Mouse (Mus musculus): ENCODE data around the gene A630001G21Rik. TPM values are rescaled to one million over a fixed set of nuclear protein-coding genes. Genes with fewer than 3 reads are reported as not detected.
A peak's percentile ranks its signal among the peaks of the same experiment; 100 is the strongest.

The A630001G21Rik gene
- total RNA-seq, 2 experiments from 2014 or later, result 0.45 to 1.1 TPM

DNA sequence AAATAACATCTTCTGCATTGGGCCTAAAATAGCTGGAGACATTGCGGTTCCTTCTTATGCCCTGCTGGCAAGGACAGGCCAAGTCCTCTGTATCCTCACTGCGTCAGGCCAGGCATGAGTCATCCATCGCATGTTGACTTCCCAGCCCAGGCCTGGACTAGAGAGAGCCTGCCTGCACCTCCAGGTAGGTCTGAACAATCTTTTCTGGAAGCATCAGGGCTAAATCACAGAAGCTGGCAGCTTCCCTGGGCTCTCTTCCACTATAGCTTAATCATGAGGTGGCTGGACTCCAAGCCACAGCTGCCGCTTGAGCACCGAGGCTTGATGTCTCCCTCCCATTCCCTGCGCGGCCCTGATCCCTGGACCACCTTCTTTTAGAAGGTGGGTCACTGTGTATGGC lies 3.3 kb downstream of the A630001G21Rik start:
- DNase-seq, result peak; percentile 32 to 39
- intact Hi-C loops (cut with DNase I), result no loop called here

DNA sequence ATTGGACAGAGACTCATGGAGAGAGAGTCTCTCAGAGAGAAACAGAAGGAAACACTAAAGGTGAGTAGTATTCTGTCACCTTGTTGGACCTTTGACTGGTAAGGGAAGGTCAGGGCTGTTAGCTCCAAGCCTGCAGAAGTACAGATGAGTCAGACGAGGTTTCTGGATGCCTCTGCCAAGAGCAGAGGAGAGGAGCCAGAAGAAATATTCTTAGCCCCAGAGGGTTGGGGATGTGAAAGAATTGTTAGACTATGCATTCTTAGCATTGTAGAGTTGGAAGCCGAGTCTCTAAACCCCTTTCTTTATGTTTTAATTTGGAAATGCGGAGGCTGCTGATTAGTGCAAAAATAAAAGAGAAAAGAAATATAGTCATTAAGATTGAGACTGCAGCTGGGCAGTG lies 6.5 kb downstream of the A630001G21Rik start:
- DNase-seq, result peak; percentile 25 to 30
- intact Hi-C loops (cut with DNase I), result no loop called here

DNA sequence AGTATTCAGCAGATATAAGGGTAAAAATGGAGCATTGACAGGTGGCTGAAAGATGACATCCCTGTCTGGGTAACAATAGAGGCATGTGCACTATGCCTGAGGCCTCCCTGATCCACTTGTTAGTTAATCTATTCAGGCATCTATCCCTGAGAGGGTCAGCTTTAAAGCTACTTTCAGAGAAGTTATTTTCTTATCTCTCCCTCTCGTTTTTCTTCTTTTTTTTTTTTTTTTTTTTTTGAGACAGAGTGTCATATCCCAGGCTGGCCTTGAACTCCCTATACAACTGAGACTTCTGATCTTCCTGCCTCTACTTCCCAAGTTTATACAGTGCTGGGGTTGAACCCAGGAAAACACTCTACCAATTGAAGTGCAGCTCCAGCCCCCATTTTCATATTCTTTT lies 10.7 kb downstream of the A630001G21Rik start:
- intact Hi-C loops (cut with DNase I), result no loop called here
- no peak for DNase-seq

DNA sequence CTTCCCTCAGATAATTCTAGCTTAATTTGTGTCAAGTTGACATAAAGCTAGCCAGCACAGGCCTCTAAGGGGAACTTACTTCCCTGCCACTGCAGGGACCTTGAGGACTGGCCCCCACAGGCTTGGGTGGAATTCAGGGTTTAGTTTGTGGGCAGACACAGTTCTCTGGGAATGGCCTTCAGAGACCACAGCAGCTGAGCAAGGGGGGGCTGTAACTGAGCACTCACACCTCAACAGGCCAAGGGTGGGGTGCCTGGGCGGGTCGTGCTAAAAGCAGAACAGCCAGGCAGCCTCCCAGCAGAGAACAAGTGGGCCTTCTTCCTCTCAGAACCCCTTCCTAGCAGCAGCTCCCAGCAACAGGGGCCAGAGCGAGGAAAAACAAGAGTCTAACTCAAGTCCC lies 12.3 kb downstream of the A630001G21Rik start:
- DNase-seq, result no peak
- intact Hi-C loops (cut with DNase I), result no loop called here

DNA sequence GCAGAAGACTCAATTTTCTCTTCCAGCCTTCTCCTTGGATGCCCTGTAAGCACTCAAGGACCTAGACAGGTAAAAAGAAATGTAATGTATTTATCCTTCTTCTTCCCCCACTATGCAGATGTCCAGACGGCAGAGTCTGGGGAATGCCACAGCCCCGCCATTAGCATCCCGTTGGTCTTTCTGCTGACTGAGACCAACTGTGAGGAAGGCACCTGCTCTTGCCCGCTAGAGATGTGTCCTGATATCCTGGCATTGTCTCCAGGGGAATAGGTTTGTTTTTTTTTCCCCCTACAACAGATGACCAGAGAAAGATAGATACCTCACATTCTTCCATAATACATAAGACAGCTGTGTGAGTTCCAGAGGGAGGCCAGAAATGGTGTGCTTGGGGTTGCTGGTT lies 14.2 kb downstream of the A630001G21Rik start:
- intact Hi-C loops (cut with DNase I), result no loop called here
- DNase-seq, result no peak

DNA sequence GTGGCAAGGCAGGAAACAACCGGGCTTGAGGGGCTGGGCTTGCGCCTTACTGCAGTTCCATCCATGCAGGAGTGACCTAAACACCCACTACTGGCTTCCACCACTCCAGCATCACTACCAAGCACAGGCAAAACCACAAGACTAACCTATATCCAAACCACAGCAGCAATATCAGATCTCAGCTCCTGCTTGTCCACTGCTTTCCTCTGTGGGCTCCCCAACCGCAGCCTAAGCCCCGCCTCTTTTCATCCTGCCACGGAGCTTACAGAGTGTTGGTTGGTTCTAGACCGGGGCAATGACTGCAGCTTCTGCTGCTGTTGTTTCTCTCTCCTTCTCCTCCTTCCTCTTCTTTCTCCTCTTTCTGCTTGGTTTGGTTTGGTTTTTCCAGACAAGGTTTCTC lies 15.1 kb downstream of the A630001G21Rik start:
- no peak for DNase-seq
- intact Hi-C loops (cut with DNase I), result no loop called here

DNA sequence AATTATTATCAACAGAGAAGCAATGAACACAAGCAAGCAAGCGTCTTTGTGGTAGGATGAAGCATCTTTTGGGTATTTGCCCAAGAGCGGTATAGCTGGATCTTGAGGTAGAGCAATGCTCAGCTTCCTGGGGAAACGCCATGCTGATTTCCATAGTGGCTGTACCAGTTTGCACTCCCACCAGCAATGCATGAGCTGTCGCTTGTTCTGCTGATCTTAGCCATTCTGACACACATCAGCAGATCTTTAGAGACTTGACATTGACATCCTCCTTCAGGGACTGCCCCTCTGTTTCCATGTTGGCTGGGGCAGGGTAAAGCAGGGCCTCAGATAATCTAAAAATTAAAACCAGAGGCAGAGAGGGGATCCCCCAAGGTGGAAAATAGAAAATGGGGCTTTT lies 16.8 kb downstream of the A630001G21Rik start:
- intact Hi-C loops (cut with DNase I), result no loop called here
- DNase-seq, result no peak

DNA sequence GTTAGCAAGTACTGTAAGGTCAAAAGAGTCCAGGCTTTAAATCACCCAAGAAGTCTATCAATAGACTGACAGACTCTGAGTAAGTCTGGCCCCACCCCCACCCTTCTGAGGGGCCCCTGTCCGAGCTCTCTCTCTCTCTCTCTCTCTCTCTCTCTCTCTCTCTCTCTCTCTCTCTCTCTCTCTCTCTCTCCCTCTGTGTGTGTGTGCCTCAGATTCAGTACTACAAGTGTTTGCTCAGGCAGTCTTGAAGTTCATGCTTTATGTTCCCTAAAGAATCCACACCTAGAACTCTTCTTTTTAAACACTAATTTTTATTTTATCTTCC lies 19.5 kb downstream of the A630001G21Rik start:
- no peak for DNase-seq
- intact Hi-C loops (cut with DNase I), result no loop called here

DNA sequence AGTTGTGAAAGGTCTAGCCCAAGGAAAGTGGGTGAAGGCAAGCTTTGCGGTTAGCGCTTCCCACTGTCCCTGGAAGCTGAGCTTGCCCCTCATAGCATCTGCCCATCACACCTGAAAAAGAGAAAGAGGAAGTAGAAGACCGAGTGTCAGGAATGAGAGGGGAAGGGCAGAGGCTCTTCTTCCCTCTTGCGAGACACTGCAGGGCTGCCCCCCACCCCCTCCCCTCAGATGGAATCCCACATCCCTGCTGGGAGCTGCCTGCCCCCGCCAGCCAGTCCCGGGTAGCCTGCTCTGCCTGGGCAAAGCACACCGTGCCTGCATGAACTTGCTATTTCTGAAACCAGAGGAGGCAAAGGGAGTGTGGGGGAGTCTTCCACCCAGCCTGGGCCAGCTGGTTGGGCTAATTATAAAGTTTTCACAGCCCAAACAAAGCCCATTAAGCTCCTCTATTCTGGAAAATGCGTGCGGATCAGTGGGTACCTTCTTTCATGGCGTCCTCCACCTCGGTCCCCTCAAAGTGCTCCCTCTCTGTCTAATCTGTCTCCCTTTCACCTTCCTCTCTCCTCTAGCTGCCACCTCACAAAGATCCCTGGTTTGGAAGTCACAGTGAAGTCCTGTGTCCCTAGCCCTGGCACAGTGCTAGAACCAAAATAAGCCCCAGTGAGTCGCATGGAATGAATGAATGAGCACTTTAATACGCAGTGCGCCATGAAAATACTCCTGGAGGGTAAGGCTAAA lies 20.0 kb downstream of the A630001G21Rik start:
- intact Hi-C loops (cut with DNase I), result no loop called here
- peak in 1 of 2 experiments; percentile 19 for DNase-seq

DNA sequence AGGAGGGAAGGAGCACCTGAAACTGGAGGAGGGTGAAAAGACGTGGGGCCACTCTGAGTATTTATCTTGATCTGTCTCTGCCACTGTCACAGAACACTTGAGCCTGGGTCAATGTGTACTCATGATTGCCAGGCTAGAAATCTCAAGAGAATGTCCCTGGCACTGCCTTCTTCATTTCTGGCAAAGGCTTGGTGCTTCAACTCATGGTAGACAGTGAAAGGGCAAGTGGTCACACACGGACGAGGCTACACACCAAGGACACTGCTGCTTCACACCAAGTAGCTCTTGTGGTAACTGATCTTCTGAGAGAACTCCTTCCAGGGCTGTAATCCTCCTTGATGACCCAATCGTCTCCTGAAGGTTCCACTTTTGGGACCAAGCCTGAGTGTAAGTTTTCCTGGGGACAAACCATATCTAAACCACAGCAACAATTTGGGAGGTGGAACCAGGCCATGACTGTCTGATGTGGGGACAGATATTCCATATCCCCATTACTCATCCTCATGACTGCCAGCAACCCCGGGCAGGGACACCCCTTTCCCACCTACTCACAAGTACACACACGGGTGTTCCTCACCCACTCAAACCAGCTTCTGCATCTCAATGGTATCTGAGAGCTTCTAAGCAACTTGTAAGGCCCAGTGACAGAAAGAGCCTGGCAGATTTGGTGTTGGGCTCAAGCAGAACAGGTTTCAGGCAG lies 20.8 kb downstream of the A630001G21Rik start:
- DNase-seq, result no peak
- intact Hi-C loops (cut with DNase I), result no loop called here

DNA sequence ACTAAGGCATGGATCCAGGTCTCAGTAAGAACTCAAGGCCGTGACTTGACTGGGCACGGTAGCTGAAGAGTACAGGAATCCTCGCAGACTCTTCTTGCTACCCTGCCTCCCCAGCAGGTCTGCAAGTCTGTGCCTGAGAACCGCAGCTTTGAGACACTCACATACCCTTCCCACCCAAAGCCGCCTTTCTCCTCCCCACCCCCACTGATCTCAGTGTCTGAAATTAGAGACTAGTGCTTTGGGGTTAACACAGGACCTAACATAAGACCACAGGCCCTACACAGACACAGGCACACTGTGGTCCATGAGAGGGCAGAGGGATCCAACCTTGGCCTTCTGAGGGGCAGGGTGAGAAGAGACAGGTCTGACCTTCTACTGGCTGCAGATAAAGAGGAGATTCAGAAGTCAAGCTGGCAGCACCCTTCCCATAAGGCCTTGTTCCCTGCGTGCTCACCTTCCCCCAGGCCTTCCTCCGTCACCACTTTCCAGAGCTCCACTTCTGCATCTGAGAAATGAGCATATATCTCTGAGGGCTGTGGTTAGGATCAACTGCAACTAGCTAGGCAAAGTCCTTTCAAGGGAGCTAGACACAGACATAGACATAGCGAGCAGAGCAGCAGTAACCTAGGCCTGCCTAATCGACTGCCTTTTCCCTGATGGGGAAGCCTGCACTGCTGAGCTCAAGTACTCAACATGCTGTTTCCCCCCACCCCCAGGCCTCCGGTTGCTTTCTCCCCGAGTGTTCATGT lies 26.3 kb downstream of the A630001G21Rik start:
- DNase-seq, result no peak
- intact Hi-C loops (cut with DNase I), result no loop called here

DNA sequence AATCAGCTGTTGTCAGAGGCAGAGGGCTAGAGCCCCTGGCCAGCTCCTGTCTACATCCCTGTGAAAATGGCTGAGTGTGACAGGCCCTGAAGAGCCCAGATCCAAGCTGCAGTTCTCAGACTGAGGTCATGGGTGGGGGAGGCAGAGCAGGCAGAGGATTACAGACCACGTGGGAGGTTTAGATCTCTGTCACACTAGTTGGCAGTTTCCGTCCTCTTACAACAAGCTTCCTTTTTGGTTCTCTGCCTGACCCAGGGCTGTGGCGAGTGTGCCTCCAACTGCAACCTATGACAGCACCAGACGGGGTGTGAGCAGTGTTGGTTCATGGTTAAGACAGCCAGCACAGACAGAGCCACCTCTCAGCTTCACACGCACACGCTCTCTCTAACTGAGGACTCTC lies 26.9 kb downstream of the A630001G21Rik start:
- peak; percentile 49 to 50 for DNase-seq

DNA sequence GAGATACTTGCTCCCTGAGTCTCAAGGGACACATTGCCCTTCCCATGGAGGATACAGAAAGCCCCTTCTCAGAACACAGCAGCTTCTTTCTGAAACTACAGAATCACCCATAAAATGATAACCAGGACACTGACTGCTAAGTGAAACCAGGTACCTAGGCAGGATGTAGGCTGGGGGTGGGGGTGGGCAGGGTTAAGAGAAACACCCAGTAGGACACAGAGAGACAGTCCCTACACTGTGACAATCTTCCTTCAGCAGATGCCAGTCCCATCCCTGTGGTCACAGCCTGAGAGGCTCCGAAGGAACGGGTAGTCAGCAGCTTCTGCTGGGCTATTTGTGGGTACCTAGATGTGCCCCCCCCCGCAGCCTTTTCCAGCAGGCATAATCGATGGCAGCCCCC lies 27.8 kb downstream of the A630001G21Rik start:
- intact Hi-C loops (cut with DNase I), result no loop called here
- no peak for DNase-seq

More for the DNA sequence above, 26.9 kb downstream of the A630001G21Rik start:
- intact Hi-C loops (cut with DNase I), result no loop called here

DNA sequence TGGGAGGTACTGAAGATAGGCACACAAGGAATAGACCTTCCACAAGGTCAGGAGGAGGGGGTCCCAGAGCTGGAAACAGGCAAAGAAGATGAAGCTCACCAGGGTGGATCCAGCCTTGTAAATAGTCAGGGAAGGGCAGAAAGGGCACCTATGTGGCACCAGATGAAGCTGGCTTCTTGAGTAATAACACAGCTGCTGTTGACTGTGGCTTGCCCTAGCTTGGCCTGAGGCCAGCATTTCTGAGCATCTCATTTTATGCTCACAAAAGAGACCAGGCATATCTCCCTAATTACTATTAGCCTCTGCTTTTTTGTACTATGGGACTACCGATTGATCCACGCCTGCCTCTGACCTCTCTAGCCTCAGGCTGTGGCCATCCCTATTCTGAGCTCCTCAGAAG lies 28.6 kb downstream of the A630001G21Rik start:
- DNase-seq, result no peak
- intact Hi-C loops (cut with DNase I), result no loop called here

DNA sequence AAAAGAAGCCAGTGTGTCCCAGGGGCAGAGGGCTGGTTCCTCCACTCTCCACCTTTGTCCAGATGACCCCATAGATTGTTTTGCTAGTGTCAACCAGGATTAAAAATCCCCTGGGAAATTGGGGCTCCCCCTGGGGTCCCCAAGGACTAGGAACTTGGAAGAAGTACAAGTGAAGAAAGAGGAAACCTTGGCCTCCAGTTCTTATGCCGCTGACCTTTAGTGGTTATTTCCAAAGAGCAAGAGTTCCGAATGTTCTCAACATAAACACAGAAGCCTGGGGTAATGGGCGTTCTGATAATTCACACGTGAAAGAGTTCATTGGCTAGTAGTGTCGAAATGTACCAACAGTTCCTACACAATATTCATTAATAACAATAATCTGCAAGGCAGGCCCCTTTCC lies 31.9 kb downstream of the A630001G21Rik start:
- intact Hi-C loops (cut with DNase I), result no loop called here
- no peak for DNase-seq

DNA sequence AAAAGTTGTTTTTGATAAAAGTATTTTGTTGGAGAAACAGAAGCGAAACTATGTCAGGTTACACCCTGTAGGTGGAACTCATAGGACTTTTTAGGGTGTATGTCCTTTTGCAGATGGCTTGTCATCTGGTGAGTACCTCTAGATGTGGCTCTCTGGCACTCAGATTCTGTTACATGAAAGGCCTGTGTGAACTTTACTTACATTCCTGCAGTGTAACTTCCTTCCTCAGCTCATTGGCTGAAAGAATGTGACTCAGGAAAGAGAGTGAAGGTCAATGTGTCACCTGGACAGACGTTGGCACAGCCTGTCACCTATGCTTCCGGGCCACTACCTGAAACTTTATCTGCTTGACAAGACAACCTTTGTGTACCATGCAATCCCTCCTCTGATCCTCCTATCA lies 33.9 kb downstream of the A630001G21Rik start:
- intact Hi-C loops (cut with DNase I), result no loop called here

DNA sequence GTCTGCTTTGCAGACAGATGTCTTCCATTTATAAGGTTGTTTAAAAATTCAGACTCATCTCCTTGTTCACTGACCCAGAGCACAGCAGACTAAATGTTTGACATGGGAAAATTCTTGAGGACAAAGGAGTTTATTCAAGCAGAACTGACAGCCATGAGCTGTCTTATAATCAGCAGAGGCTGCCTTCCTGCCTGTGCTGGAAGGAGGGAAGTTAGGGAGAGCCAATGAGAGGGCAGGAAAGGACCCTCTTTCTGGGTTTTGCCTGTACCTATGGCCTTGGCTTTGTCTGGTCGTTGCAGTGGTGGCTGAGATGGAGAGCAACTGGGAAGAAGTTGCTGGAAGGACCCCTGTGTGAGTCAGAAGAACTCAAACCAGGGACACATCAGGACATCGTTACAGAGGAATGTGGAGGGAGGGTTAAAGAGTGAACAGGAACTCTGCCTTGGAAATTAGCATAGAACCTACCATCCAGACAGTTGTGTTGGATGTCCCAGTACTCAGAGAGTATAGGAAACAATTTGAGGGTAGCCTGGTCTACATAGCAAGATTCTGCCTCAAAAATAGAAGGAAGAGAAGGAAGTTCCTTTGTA lies 35.4 kb downstream of the A630001G21Rik start:
- no peak for DNase-seq
- intact Hi-C loops (cut with DNase I), result no loop called here

More for the DNA sequence above, 33.9 kb downstream of the A630001G21Rik start:
- no peak for DNase-seq

DNA sequence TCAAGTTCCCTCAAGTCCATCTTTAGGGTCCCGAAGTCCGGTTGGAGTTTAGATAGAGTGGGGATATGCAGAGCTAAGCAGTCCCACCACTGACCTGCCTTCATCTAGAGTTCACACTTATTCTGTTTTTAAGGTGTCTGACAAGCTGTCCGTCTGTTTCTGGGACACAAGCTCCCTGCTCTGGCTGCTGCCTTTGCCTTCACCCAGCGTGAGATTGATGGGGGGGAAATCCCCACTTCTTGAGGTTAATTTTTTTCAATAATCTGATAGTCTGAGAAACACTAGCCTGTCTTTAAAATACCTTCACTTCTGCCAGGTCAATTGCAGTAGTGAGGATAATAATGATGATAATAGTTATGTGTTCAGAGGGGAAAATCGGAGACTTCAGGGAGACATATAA lies 36.1 kb downstream of the A630001G21Rik start:
- no peak for DNase-seq
- intact Hi-C loops (cut with DNase I), result no loop called here

DNA sequence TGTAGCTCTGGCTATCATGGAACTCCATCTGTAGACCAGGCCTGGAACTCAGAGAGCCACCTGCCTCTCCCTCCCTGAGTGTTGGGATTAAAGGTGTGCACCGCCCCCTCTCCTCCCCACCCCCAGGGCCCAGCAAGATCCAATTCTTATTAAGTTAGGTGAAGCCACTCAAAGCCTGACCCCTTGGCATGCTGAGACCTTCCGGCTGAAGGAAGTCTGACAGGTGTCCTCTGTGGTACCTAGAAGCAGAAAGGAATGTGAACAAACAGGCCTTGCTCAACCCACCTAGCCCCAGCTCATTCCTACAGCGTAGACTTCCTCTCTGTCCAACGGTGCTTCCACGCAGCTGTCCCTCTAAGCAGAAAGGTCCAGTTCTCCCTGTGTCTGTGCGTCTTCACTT lies 37.5 kb downstream of the A630001G21Rik start:
- DNase-seq, result no peak
- intact Hi-C loops (cut with DNase I), result no loop called here

DNA sequence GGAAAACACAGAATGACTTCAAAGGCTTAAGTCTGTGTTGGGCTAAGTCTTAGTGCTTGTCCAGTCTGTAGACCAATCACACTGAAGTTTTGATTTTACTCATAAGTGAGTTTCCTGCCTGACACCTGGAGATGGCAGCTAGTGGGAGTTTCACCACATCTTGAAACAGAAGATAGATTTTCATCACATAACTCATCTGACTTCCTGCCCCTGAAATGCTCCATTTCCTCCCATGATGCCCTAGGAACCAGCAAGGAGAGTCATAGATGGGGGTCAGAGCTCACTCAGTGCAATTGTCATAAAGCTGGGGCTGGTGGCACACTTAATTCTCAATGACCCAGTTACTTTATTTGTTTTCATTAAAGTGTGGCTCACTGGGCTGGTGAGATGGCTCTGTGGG lies 38.6 kb downstream of the A630001G21Rik start:
- no peak for DNase-seq
- intact Hi-C loops (cut with DNase I), result loop anchor here (10.0 kb wide), 1 partner anchor 105 kb away; no protein-coding TSS in a partner anchor

DNA sequence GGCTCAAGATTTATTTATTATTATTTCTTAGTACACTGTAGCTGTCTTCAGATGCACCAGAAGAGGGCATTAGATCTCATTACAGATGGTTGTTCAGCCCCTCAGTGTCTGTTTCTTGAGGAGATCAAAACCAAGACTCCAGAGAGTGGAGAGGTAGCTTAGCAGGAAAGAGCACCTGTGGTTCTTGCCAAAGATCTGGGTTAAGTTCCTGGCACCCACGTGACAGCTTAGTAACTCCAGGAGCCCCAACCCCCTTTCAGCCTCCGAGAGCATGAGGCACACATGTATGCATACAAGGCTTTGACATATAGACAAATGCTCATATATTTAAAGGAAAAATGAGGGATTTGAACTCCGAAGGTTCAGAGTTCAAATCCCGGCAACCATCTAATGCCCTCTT lies 39.4 kb downstream of the A630001G21Rik start:
- intact Hi-C loops (cut with DNase I), result loop anchor here (10.0 kb wide), 1 partner anchor 106 kb away; no protein-coding TSS in a partner anchor
- DNase-seq, result no peak

Measured in heart, postnatal 10 days (tissue).